Mouse (Mus musculus): ENCODE measurements around the gene Abhd2.

The Abhd2 gene

GRCm38 (mm10) chr7:79375594-79375993 is 102.6 kb downstream of the Abhd2 start:
- no peak for DNase-seq (ENCODE audit: low spot score)

DNA sequence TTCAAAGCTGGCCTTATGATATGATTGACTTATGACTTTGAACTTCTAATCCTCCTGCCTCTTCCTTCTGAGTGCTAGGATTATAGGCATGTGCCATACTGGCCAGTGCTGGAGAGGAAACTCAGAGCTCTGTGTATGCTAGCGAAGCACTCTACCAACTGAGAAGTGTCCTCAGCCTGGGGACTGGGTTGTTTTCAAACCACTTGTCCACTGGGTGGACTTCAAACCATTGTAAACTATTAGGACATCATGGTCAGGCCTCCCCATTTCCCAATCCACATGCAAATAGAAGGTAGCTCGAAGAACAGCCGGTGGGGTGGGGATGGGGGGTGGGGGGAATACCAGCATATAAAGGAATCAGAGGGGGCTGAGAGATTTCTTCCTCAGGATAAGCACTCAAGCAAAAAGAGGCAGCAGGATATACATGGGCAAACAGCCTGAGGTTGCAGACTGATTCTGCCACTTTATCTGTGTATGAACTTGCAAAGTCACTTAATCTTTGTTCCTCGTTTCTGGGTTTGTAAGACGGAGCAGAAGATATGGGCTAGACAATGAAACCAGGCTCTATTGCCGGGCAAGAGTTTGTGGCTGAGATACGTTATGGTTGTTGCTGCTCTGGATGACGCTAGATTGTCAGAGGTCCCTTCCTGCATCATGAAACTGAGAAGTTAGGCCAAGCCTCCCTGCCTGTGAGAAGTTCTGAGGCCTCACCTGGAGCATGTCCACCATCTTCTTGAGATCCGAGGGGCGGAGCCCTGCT is 103.7 kb downstream of the Abhd2 start:
- DNase-seq (ENCODE audit: low spot score), result no peak

DNA sequence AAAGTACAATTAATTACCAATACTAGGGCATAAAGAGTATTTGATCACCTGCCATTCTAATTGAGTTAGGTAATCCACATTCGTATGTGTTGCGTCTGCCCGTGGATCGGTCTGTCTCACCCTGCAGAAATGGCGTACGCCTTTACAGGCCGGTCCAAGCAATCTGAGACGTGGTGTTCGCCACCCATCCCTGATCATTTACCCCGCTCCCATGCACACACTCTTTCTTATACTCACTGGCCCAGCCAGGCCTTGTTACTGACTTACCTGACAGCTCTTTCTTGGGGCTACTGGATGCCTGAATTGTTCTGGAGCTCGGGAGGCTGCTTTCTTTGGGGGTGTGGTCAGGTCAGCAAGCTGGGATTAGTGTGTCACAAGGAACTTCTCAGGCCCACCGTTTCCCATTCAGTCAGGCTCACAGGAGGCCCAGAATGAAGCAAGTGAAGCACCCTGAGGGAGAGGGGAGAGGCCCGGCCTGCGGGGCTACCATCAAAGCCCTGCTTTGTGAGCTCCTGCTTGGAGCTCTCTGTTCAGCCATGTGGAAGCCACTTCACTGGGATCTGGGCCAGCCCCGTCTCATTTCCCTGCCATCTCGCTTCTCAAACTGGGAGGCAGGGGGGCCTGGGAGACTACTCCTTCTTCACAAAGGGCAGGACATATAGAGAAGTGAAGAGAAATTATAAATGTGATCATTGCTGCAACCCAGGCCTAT is 113.6 kb downstream of the Abhd2 start, which contains the start of gene Rlbp1:
Rlbp1 (minus strand) TSS at position 627 of the 712 bp plus-strand sequence.
- no peak for DNase-seq (ENCODE audit: low spot score)

- no peak for DNase-seq (ENCODE audit: low spot score)
These were observed 114.1 kb downstream of the Abhd2 start for GRCm38 (mm10) chr7:79387140-79387539.

DNA sequence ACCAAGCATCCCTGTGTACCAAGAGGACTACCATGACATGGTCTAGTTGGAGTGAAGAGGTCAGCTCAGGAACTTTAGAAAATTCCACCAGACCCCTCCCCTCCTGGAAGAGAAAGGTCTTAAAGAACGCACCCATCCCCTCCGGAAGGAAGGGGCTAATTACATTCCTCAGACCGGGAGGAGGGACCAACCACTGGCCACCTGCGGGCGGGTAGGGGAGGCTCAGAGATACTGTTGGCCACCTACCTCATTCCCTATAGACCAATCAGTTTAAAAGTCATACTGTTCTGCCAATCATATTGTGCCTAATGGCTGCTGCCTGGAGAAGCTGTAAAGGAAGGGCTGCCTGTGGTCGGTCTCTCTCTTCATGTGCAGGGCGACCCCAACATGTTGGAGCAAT is 115.0 kb downstream of the Abhd2 start:
- no peak for DNase-seq (ENCODE audit: low spot score)

- DNase-seq (ENCODE audit: low spot score), result no peak
These were observed 115.7 kb downstream of the Abhd2 start for GRCm38 (mm10) chr7:79388671-79389206.

DNA sequence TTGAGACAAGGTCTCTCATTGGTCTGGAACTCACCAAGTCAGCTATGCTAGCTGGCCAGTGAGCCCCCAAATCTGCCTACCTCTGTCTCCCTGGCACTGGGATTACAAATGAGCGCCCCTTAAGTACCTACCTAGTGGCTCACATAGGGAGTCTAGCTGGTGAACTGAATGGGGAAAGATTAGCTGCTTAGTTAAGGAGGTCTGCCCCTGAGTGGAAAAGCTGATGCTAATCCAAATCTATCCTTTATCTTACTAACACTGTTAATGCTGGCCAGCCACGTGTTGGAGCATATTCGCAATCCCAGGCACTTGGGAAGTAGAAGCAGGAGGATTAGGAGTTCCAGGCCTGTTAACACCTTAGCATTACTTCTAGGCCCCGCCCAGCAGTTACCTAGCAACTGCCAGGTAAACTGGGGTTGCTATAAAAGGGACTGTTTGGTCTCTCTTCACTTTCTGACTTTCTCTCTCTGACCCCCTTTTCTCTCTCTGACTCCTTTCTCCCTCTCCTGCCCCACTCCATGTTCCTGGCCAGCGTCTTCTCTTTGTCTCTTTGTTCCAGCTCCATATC is 117.2 kb downstream of the Abhd2 start:
- no peak for DNase-seq (ENCODE audit: low spot score)

DNA sequence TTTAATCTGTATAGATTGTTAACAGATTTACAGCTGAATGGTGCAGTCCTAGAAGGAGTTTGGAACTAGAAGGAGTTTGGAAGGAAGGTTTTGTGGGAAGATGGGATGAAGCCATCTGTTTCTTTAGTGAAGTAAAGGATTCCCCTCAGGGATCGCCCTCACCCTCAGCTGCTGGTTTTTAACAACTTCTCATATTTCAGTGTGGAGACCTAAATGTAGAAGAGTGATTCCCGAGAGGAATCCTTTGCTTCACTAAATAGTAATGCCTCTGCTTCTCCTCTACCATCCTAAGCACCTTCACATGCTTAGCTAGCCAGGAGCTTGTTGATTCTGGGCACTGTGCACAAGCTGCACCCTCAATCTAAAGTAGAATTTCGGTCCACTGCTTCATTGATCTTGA is 118.5 kb downstream of the Abhd2 start:
- no peak for DNase-seq (ENCODE audit: low spot score)

DNA sequence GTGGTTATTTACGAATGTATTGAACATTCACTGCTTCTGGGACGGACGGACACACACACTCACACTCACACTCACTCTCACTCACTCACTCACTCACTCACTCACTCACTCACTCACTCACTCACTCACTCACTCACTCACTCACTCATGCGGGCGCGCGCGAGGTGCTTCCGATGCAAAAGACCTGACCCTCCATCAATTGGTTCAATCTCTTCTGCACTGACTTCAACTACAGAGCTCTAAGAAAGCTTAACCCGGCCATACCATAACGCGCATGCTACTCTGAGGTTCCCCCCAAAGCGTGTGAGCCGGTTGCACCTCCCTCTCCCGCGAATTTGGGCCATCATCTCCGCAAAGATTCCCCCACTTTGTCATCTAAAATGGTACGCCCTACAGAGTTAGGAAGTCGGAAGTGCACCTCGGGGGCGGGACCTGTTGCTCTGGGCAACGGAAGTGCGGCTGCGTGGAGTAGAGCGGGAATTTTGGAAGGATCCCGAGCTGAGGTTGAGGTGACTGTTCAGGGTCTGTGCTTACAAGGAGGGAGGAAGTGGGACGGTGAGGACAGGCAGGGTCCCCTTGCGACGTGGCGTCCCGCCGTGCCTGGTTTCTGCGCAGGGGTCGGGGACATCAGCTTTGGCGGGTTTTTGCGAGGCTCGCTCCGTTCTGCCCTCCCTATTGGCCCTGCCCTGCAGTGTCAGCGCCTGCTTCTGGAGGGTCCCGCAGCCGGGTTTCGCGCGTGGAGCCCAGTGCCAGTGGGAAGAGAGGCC is 119.1 kb downstream of the Abhd2 start, which contains the start of gene Fanci:
Fanci (plus strand) TSS at position 47 of the 767 bp plus-strand sequence.
- peak; percentile 97 for DNase-seq (ENCODE audit: low spot score)

- DNase-seq (ENCODE audit: low spot score), result peak; percentile 60
These were observed 120.0 kb downstream of the Abhd2 start for GRCm38 (mm10) chr7:79392860-79393513.

- DNase-seq (ENCODE audit: low spot score), result no peak
These were observed 120.9 kb downstream of the Abhd2 start for GRCm38 (mm10) chr7:79393924-79394323.

- DNase-seq (ENCODE audit: low spot score), result no peak
These were observed 121.7 kb downstream of the Abhd2 start for GRCm38 (mm10) chr7:79394666-79395065.

GRCm38 (mm10) chr7:79395186-79395585 is 122.2 kb downstream of the Abhd2 start:
- DNase-seq (ENCODE audit: low spot score), result no peak

DNA sequence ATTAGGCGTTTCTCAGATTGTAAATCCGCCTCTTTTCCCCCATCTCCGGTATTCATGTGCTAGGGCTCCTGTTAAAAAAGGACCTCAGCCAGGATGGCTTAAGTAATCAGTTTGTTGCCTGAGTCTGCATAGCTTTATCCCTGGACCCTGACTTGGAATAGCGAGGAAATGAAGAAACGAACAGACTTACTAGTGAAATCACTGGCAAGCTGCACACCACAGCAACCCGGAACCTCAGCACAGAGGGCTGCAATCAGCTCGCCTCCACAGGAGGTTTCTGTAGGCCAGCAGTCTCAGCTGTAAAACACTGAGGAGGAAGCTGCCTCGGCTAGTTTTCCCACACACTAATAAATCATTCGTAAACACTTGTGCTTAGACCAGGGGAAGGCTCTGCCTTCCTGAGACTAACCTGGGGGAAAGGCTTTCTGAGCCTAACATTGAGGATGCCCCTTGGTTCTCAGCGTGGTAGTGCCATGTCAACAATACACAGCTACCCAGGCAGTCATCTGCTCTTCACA is 124.5 kb downstream of the Abhd2 start:
- DNase-seq (ENCODE audit: low spot score), result no peak

- DNase-seq (ENCODE audit: low spot score), result no peak
These were observed 125.4 kb downstream of the Abhd2 start for GRCm38 (mm10) chr7:79398426-79398825.

DNA sequence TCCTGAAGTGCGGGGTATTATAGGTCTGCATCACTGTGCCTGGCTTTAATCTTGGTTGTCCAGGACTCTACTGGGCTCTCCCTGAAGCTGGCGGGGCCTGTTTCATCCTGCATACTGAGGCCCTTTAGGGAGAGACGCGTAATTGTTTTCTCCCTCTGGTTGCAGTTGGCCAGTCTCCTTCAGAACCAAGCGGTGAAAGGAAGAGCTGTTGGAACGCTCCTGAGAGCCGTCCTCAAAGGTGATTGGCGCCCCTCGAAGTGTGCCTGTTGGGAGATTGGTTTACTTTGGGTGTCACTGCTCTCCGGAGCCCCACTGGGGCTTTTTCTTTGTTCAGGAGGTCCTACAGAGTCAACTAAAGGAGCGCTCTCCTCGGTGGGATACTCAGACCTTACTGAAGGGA is 126.0 kb downstream of the Abhd2 start:
- DNase-seq (ENCODE audit: low spot score), result no peak

DNA sequence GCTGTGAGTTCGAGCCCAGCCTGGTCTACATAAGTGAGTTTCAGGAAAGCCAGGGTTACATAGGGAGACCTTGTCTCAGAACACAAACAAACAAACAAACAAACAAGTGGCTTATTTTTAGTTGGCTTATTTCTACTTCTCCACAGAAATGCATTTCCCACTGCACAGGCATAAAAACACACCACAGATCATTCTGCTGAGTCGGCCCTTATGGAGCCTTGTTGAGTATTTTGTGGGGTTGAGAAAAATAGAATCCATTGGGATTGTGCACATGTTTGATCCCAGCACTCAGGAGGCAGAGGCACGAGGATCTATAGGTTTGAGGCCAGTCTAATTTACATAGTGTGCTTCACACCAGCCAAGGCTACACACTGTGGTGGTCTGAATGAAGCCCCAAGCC is 127.3 kb downstream of the Abhd2 start:
- DNase-seq (ENCODE audit: low spot score), result no peak

DNA sequence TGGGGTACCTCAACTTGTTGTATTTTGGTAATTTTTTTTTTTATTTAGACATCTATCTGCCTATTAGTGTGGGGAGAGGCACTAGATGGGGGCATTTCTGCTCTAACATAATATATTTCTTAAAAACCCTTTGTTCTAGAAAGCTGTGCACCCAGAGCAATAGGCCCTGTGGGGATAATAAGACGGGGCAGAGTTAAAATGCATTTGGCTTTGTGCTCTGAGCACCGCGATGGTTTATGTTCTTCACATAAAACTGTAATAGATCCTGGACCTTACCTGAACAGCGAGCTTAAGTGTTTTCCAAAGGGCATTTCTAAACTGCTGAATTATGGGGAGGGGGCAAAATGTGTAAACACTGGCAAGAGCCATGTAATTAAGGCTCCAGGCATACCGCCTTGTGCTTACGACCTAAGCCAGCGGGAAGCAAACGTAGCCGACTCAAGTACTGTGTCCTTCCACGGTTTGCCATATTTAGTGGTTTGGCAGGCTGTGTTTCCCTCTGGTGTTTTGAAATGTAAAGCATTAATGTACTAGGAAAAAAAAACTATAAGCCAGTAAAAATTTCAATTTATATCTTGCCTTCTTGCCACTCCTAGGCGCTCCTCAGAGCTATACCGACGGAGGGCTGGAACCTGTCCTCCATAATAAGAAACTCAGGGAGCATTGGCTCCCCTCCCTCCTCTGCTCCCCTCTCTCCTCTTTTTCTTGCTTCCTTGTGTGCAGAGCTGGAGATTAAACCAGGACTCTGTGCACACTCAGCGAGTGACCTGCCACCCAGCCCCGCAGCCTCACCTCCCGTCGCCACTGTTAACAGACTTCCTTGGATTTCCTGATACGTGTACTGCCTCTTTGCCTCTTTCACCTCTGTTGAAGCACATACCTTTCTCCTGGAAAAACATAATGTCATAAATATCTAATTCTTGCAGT is 141.7 kb downstream of the Abhd2 start:
- DNase-seq (ENCODE audit: low spot score), result no peak

All from MN1 (cell line).